10 mouse cellular contexts compared by ENCODE assay signal in the genomic region with DNA sequence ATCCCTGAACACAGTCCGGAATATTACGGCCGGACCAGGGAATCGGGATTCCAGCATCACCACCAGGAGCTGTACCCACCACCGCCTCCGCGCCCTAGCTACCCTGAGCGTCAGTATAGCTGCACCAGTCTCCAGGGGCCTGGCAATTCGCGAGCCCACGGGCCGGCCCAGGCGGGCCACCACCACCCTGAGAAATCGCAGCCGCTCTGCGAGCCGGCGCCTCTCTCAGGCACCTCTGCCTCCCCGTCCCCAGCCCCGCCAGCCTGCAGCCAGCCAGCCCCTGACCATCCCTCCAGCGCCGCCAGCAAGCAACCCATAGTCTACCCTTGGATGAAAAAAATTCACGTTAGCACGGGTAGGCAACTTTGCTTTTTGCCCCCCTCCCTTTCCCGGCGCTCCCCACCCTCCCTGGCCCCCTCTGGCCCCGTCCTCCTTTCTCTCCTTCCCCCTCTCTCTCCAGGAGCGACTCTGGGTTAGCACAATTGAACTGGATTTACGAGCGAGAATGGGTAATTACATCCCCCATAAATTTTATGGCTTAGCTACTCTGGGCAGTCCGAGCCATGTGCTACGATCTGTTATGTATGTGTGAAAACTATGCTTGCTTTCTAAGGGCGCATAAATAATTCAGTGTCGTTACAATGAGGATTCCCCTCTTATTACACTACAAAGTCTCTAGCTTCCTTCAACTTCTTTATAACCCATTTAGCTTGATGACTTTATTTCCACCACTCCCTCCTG. TPM values are rescaled to one million over a fixed set of nuclear protein-coding genes. Genes with fewer than 3 reads are reported as not detected.
DNase-seq lines count a peak whose midpoint lies in the region; ATAC-seq and TF ChIP-seq lines count a peak whose summit lies in the region.
"Had no signal": no experiment of that assay in that cellular context is flagged by ENCODE, and none has a peak within 500 bp of the region (broad histone marks: within the 10 kb centered on the region; RNA-seq: fewer than 3 reads in every experiment).

No protein-coding gene starts in this region.

- 2% methylated on average over 34 of the region's 34 CpGs for WGBS in forebrain, embryonic 12.5 days
- 1% methylated on average over 34 of the region's 34 CpGs for WGBS in forebrain, embryonic 15.5 days
- 3% methylated on average over 34 of the region's 34 CpGs for WGBS in liver, embryonic 12.5 days (ENCODE audit: insufficient replicate concordance)

- H3K27me3 ChIP-seq in forebrain, embryonic 12.5 days = peaks cover 98% of the 10 kb centered on the region
- peaks cover 97% of the 10 kb centered on the region for H3K27me3 ChIP-seq in forebrain, embryonic 15.5 days
- H3K27me3 ChIP-seq in E14TG2a.4 (ENCODE audit: insufficient read depth, low read length) = peaks cover 97% of the 10 kb centered on the region
- H3K27me3 ChIP-seq in liver, embryonic 12.5 days (replicated peaks) = peaks cover 98% of the 10 kb centered on the region

- H3K36me3 ChIP-seq in forebrain, embryonic 12.5 days (replicated peaks) = no peaks in the 10 kb centered on the region
- no peaks in the 10 kb centered on the region for H3K36me3 ChIP-seq in forebrain, embryonic 15.5 days
- H3K36me3 ChIP-seq in E14TG2a.4 (ENCODE audit: insufficient read depth, low read length) = no peaks in the 10 kb centered on the region
- H3K36me3 ChIP-seq in liver, embryonic 12.5 days = no peaks in the 10 kb centered on the region

- intact Hi-C loops in gastrocnemius, postnatal 14 days (cut with DNase I; ENCODE audit: low total_unique reads) = no loop called here

- no peak overlapping the region for H3K4me2 ChIP-seq in forebrain, embryonic 12.5 days
- H3K4me2 ChIP-seq in forebrain, embryonic 15.5 days (replicated peaks) = no peak overlapping the region
- H3K4me2 ChIP-seq in liver, embryonic 12.5 days = peak overlapping the region; percentile 39

- H3K4me1 ChIP-seq in forebrain, embryonic 12.5 days = 0 out of 2 replicates have a peak, but pooled peaks cover 4% of the 10 kb centered on the region
- peaks cover 7% of the 10 kb centered on the region; the same call in 1 of the 2 replicates for H3K4me1 ChIP-seq in forebrain, embryonic 15.5 days
- H3K4me1 ChIP-seq in E14TG2a.4 (replicated peaks; ENCODE audit: low read depth, low read length) = peaks cover 25% of the 10 kb centered on the region
- H3K4me1 ChIP-seq in embryonic fibroblast, embryonic 13.5 days (ENCODE audit: control insufficient read depth, insufficient read depth, low read length) = peaks cover 5% of the 10 kb centered on the region
- no peaks in the 10 kb centered on the region for H3K4me1 ChIP-seq in liver, embryonic 12.5 days

- no peak for TF ChIP-seq POLR2A in embryonic fibroblast, embryonic 13.5 days (IDR thresholded peaks at IDR 0.05; ENCODE audit: low read depth, low read length)

- ATAC-seq in forebrain, embryonic 12.5 days (ENCODE audit: low FRiP score) = no peak
- ATAC-seq in forebrain, embryonic 15.5 days (replicated peaks) = no peak
- ATAC-seq in liver, embryonic 12.5 days = no peak
- no peak for ATAC-seq in erythroblast, adult 5-6 weeks (replicated peaks; ENCODE audit: low FRiP score, poor library complexity, severe bottlenecking)

- DNase-seq in gastrocnemius, postnatal 14 days = no peak
- no peak for DNase-seq in cerebellum, adult 9-10 months
- DNase-seq: cerebellum, postnatal 36 days; lung, adult 2 months had no signal

- H3K27ac ChIP-seq in forebrain, embryonic 12.5 days = no peak overlapping the region
- no peak overlapping the region for H3K27ac ChIP-seq in forebrain, embryonic 15.5 days (replicated peaks)
- H3K27ac ChIP-seq in embryonic fibroblast, embryonic 13.5 days (ENCODE audit: insufficient read depth, low read length) = peak overlapping the region; percentile 39; the same call in 1 of the 2 replicates
- H3K27ac ChIP-seq in liver, embryonic 12.5 days = no peak overlapping the region

- no peak for TF ChIP-seq CTCF in E14TG2a.4 (conservative IDR thresholded peaks at IDR 0.05; ENCODE audit: low read length)
- no peak for TF ChIP-seq CTCF in embryonic fibroblast, embryonic 13.5 days (IDR thresholded peaks at IDR 0.05; ENCODE audit: borderline replicate concordance, insufficient read depth, low read length)

- no peaks in the 10 kb centered on the region for H3K9me3 ChIP-seq in forebrain, embryonic 12.5 days
- no peaks in the 10 kb centered on the region for H3K9me3 ChIP-seq in forebrain, embryonic 15.5 days
- H3K9me3 ChIP-seq in E14TG2a.4 (ENCODE audit: low read length) = 0 out of 2 replicates have a peak, but pooled peaks cover 9% of the 10 kb centered on the region
- H3K9me3 ChIP-seq in liver, embryonic 12.5 days (replicated peaks) = no peaks in the 10 kb centered on the region

- H3K9ac ChIP-seq in forebrain, embryonic 12.5 days = no peak overlapping the region
- H3K9ac ChIP-seq in forebrain, embryonic 15.5 days (replicated peaks) = no peak overlapping the region
- peak overlapping the region; percentile 27; the same call in 1 of the 2 replicates for H3K9ac ChIP-seq in liver, embryonic 12.5 days

- peak overlapping the region; percentile 5; the same call in 1 of the 2 replicates for H3K4me3 ChIP-seq in forebrain, embryonic 12.5 days (replicated peaks)
- H3K4me3 ChIP-seq in forebrain, embryonic 15.5 days = no peak overlapping the region
- peak overlapping the region; percentile 65 for H3K4me3 ChIP-seq in E14TG2a.4 (replicated peaks; ENCODE audit: low read length)
- peak overlapping the region; percentile 36 for H3K4me3 ChIP-seq in embryonic fibroblast, embryonic 13.5 days (ENCODE audit: insufficient read depth, low read length)
- H3K4me3 ChIP-seq in liver, embryonic 12.5 days = peak overlapping the region; percentile 41

RNA-seq across cellular contexts. Expression of a gene that starts 16.2 kb away (rescaled TPM):
- not detected in 2 replicates for polyA plus RNA-seq in forebrain, embryonic 12.5 days (2016; fragmentation: Nextera tagmentation; extraction: Ambion mirVana)
- polyA plus RNA-seq in forebrain, embryonic 15.5 days (2015; fragmentation: Nextera tagmentation; extraction: Ambion mirVana) = not detected in 2 replicates
- polyA plus RNA-seq in embryonic fibroblast, embryonic 13.5 days (2011; ENCODE audit: insufficient read length, low read depth, missing spikeins) = 12.5 and 12.6 TPM in 2 replicates
- polyA plus RNA-seq in liver, embryonic 12.5 days (2016; fragmentation: Nextera tagmentation; extraction: Ambion mirVana) = 1.3 and 1.9 TPM in 2 replicates
- not detected in 2 replicates for total RNA-seq in erythroblast, adult 5-6 weeks (2015; ENCODE audit: low replicate concordance)
- not detected in 2 replicates for total RNA-seq in erythroblast, adult 5-6 weeks (2017; ENCODE audit: low replicate concordance)
- total RNA-seq in gastrocnemius, postnatal 14 days (2021) = 1 to 10 TPM; 3.8 to 5.0 TPM

RNA-seq across cellular contexts. Expression of a gene that starts 36.9 kb away (rescaled TPM):
- polyA plus RNA-seq in forebrain, embryonic 12.5 days (2016; fragmentation: Nextera tagmentation; extraction: Ambion mirVana) = not detected in 2 replicates
- not detected in 2 replicates for polyA plus RNA-seq in forebrain, embryonic 15.5 days (2015; fragmentation: Nextera tagmentation; extraction: Ambion mirVana)
- polyA plus RNA-seq in embryonic fibroblast, embryonic 13.5 days (2011; ENCODE audit: insufficient read length, low read depth, missing spikeins) = 42.6 and 61.8 TPM in 2 replicates
- 0.17 and 0.19 TPM in 2 replicates for polyA plus RNA-seq in liver, embryonic 12.5 days (2016; fragmentation: Nextera tagmentation; extraction: Ambion mirVana)
- total RNA-seq in erythroblast, adult 5-6 weeks (2015; ENCODE audit: low replicate concordance) = not detected in 2 replicates
- total RNA-seq in erythroblast, adult 5-6 weeks (2017; ENCODE audit: low replicate concordance) = not detected in 2 replicates
- 1 to 10 TPM; 5.2 to 5.9 TPM for total RNA-seq in gastrocnemius, postnatal 14 days (2021)

RNA-seq across cellular contexts. Expression of a gene that starts 44.6 kb away (rescaled TPM):
- not detected in 2 replicates for polyA plus RNA-seq in forebrain, embryonic 12.5 days (2016; fragmentation: Nextera tagmentation; extraction: Ambion mirVana)
- polyA plus RNA-seq in forebrain, embryonic 15.5 days (2015; fragmentation: Nextera tagmentation; extraction: Ambion mirVana) = not detected in 2 replicates
- polyA plus RNA-seq in embryonic fibroblast, embryonic 13.5 days (2011; ENCODE audit: insufficient read length, low read depth, missing spikeins) = 28.5 and 45.5 TPM in 2 replicates
- 0.08 and 0.22 TPM in 2 replicates for polyA plus RNA-seq in liver, embryonic 12.5 days (2016; fragmentation: Nextera tagmentation; extraction: Ambion mirVana)
- total RNA-seq in erythroblast, adult 5-6 weeks (2015; ENCODE audit: low replicate concordance) = not detected in 2 replicates
- total RNA-seq in erythroblast, adult 5-6 weeks (2017; ENCODE audit: low replicate concordance) = not detected in 2 replicates
- total RNA-seq in gastrocnemius, postnatal 14 days (2021) = 1 to 10 TPM; 1.1 to 1.2 TPM
- polyA plus RNA-seq: lung, adult 2 months had no signal

RNA-seq across cellular contexts. Expression of a gene that starts 58.7 kb away (rescaled TPM):
- not detected in 2 replicates for polyA plus RNA-seq in forebrain, embryonic 12.5 days (2016; fragmentation: Nextera tagmentation; extraction: Ambion mirVana)
- polyA plus RNA-seq in forebrain, embryonic 15.5 days (2015; fragmentation: Nextera tagmentation; extraction: Ambion mirVana) = not detected in 2 replicates
- 4.9 and 6.2 TPM in 2 replicates for polyA plus RNA-seq in embryonic fibroblast, embryonic 13.5 days (2011; ENCODE audit: insufficient read length, low read depth, missing spikeins)
- 0.07 TPM in 1 of 2 replicates, not detected in the other for polyA plus RNA-seq in liver, embryonic 12.5 days (2016; fragmentation: Nextera tagmentation; extraction: Ambion mirVana)
- not detected in 2 replicates for total RNA-seq in erythroblast, adult 5-6 weeks (2015; ENCODE audit: low replicate concordance)
- total RNA-seq in erythroblast, adult 5-6 weeks (2017; ENCODE audit: low replicate concordance) = not detected in 2 replicates
- 1 to 10 TPM; 5.7 to 5.8 TPM for total RNA-seq in gastrocnemius, postnatal 14 days (2021)
- polyA plus RNA-seq: lung, adult 2 months had no signal

Comparison
In these comparisons a context has a peak if more than half of its experiments do, and no peak if none do; other contexts are left out.
1. RNA of a gene that starts 36.9 kb away (polyA plus RNA-seq): 42.6 to 61.8 TPM in embryonic fibroblast, embryonic 13.5 days; 0.17 to 0.19 TPM in liver, embryonic 12.5 days, not detected in forebrain, embryonic 12.5 days and not detected in forebrain, embryonic 15.5 days; every median in the first group is over 10 times any median in the second.
2. RNA of a gene that starts 44.6 kb away (polyA plus RNA-seq): 28.5 to 45.5 TPM in embryonic fibroblast, embryonic 13.5 days; 0.08 to 0.22 TPM in liver, embryonic 12.5 days, not detected in forebrain, embryonic 12.5 days and not detected in forebrain, embryonic 15.5 days; every median in the first group is over 10 times any median in the second.